Mouse (Mus musculus) ES-Bruce4 (cell line): Measurements from ENCODE around the gene Abca4.

Experiments
- CTCF ChIP-seq: IDR thresholded peaks from one replicate; pipeline ENCODE4 v1.8.1; 2011; ENCODE audit warnings: low read depth, low read length
- POLR2A ChIP-seq: IDR thresholded peaks from one replicate; pipeline ENCODE4 v1.8.1; 2011; ENCODE audit warnings: low read length; ENCODE audit not compliant: insufficient read depth

- TF ChIP-seq POLR2A (no peak), CTCF (no peak)
Observed at GRCm38 (mm10) chr3:122010292-122010691, 34.0 kb upstream of the Abca4 start.
